Mouse (Mus musculus) megakaryocyte, embryonic 14.5 days (primary cell): ENCODE results near the gene Itk.

ENCODE experiments used
- FLI1 ChIP-seq: IDR thresholded peaks from 2 replicates; pipeline ENCODE4 v1.6.1; 2012; ENCODE audit warnings: low read length, inconsistent platforms, mixed read lengths
- GATA1 ChIP-seq: IDR thresholded peaks from 3 replicates; pipeline ENCODE4 v1.6.1; 2012; ENCODE audit warnings: mixed read lengths, low read length, inconsistent platforms, borderline replicate concordance

DNA sequence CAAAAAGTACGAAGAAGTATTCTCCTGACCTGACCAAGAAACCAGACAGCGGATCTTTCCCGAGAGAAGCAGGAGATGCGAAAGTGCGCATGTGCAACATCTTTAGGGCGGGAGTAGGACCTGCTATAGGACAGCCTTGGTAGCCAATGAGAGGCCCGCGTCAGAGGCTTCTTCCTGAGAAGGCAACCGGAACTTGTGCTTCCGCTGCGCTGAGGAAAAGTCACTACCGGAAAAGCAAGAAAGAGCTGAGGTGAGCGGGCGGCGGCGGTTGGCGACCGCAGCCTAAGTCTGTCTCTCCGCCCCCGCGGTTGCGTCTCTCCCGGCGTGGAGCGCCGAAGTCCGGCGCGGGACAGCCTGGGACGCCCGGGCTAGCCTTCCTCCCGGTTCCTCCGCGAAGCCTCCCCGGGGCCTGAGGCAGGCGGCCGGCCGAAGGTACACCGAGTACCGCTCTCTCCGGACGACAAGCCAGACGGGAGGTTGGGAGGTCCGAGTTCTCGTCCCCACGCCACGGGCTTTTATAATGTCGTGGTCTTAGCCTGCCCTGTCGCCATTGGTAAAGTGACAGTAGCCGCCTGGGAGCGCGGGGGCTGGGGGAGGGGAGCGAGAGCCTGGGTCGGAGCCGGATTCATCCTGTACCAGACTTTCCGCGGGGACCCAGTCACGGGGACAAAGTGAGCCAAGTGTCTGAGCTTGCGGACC lies 47.6 kb upstream of the Itk start, which contains the start of gene Med7:
- TF ChIP-seq GATA1 (no peak), FLI1 (peak; percentile 86)
